Comparison of ENCODE assay signal across 7 mouse cellular contexts in the genomic region with DNA sequence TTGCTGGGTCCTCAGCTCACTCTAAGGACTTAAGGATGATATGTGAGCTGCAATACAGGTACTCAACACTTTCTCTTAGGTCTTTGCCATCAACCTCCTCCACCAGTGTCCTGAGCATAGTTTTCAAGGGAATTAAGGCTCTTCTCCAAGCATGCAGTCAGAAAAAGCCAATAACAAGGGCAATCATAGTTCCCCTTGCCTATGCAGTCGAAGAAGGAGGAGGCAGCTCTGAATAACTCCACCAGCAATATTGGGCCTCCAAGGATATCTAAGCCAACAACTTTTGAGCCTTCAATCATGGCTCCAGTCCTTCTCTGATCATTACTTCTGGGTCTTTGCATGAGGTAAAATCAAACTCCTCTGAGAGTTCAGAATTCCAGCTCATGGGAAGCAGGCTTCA.
A peak's percentile ranks its signal among the peaks of the same experiment; 100 is the strongest.
DNase-seq lines count a peak whose midpoint lies in the region; TF ChIP-seq lines count a peak whose summit lies in the region.
"Not testable (repeated sequence)": the region's sequence is repeated elsewhere in the genome, so short reads cannot be mapped to it uniquely, and the experiment has no call there.

No protein-coding gene starts in this region.

- not testable (repeated sequence) for TF ChIP-seq POLR2A in brain, embryonic 14.5 days (IDR thresholded peaks at IDR 0.05; ENCODE audit: borderline replicate concordance, extremely low read depth, insufficient read depth, insufficient read length, poor library complexity, severe bottlenecking)

- not testable (repeated sequence) for TF ChIP-seq CTCF in brain, embryonic 14.5 days (IDR thresholded peaks at IDR 0.05; ENCODE audit: borderline replicate concordance, extremely low read depth, insufficient read depth, insufficient read length)

- intact Hi-C loops in left cerebral cortex, postnatal 36 days (cut with DNase I), result not testable (repeated sequence)

- DNase-seq in brain, embryonic 14.5 days (ENCODE audit: low read depth), result peak; percentile 2
- DNase-seq in heart, adult 11 months, result peak; percentile 92
- DNase-seq in induced T-regulatory cell, adult 2 months (ENCODE audit: low read depth), result peak; percentile 0
- peak; percentile 3 for DNase-seq in left cerebral cortex, postnatal 36 days (ENCODE audit: low spot score in 2 of 2)
- peak; percentile 2 for DNase-seq in ovary, adult 18-20 months (ENCODE audit: low spot score)
- DNase-seq in telencephalon, adult 2 months (ENCODE audit: low read depth, low spot score), result peak; percentile 1
- DNase-seq in urinary bladder, adult 2 months (ENCODE audit: low spot score), result peak; percentile 22

Comparison
In these comparisons a context has a peak if more than half of its experiments do, and no peak if none do; other contexts are left out.
1. Peak in every context shown above with its lines: DNase-seq.
2. DNase-seq: peak in every context shown above with its lines; median percentile 92 in heart, adult 11 months; 22 in urinary bladder, adult 2 months; 3 in left cerebral cortex, postnatal 36 days; 2 in brain, embryonic 14.5 days; 2 in ovary, adult 18-20 months; 1 in telencephalon, adult 2 months; 0 in induced T-regulatory cell, adult 2 months.